Mouse (Mus musculus): ENCODE measurements around the gene Bud31.

- TF ChIP-seq POLR2A (IDR thresholded peaks at IDR 0.05; ENCODE audit: insufficient read depth, low read depth, low read length) (no peak), CTCF (IDR thresholded peaks at IDR 0.05) (no peak), EP300 (IDR thresholded peaks at IDR 0.05; ENCODE audit: insufficient read depth, low read depth, low read length) (no peak)
Measured at GRCm38 (mm10) chr5:145191962-145192361, 51.8 kb downstream of the Bud31 start, which contains the start of gene Atp5j2.

All from heart, adult 2 months (tissue).